Mouse (Mus musculus) heart, embryonic 15.5 days (tissue): ENCODE results near the gene Lrrn4. TPM values are rescaled to one million over a fixed set of nuclear protein-coding genes. Genes with fewer than 3 reads are reported as not detected.

Experiments
- ATAC-seq: fragments of 200-750 bp; cut with Nextera tagmentation; replicated peaks from 2 replicates; pipeline ENCODE4 v1.8.0; 2017; ENCODE audit warnings: low read depth, moderate TSS enrichment; ENCODE audit not compliant: insufficient number of reproducible peaks, insufficient read depth, low FRiP score
- H3K27ac ChIP-seq: fragments of 300-500 bp; sonication (generic); 2 replicates; pipeline ENCODE4 v1.5.1; 2015; ENCODE audit warnings: mild to moderate bottlenecking, inconsistent platforms
- H3K27me3 ChIP-seq: fragments of 300-500 bp; sonication (generic); 2 replicates; pipeline ENCODE4 v1.6.1; 2015; ENCODE audit warnings: inconsistent platforms
- H3K36me3 ChIP-seq: fragments of 300-500 bp; sonication (generic); 2 replicates; pipeline ENCODE4 v1.6.1; 2015; ENCODE audit warnings: mild to moderate bottlenecking, inconsistent platforms
- H3K4me1 ChIP-seq: fragments of 300-500 bp; sonication (generic); replicated peaks from 2 replicates; pipeline ENCODE4 v1.6.1; 2015; ENCODE audit warnings: inconsistent platforms
- H3K4me2 ChIP-seq: fragments of 300-500 bp; sonication (generic); 2 replicates; pipeline ENCODE4 v1.6.1; 2015; ENCODE audit warnings: inconsistent platforms, mild to moderate bottlenecking, moderate library complexity
- H3K4me3 ChIP-seq: fragments of 300-500 bp; sonication (generic); 2 replicates; pipeline ENCODE4 v1.5.1; 2015; ENCODE audit warnings: mild to moderate bottlenecking, inconsistent platforms
- H3K9ac ChIP-seq: fragments of 300-500 bp; sonication (generic); 2 replicates; pipeline ENCODE4 v1.6.1; 2015; ENCODE audit warnings: mild to moderate bottlenecking, inconsistent platforms
- H3K9me3 ChIP-seq: fragments of 300-500 bp; sonication (generic); replicated peaks from 2 replicates; pipeline ENCODE4 v1.6.1; 2016; ENCODE audit warnings: inconsistent platforms
- WGBS: fragments of 180-500 bp; shearing (Covaris S2); methylation state at CpG from one replicate; pipeline ENCODE4 v1.1.7; 2015; ENCODE audit warnings: mixed read lengths; 5-methylcytosine and 5-hydroxymethylcytosine counted together
- polyA plus RNA-seq: library from polyadenylated mRNA; unstranded; fragments of >200 nt; fragmentation: Nextera tagmentation; extraction: Ambion mirVana; gene quantifications from 2 replicates; pipeline ENCODE4 v1.2.1, GENCODE M21; 2015

Lrrn4 gene
- 11.7 and 15.9 TPM in 2 replicates for polyA plus RNA-seq

GRCm38 (mm10) chr2:132880844-132881645 lies at the start of gene Lrrn4:
Gene Lrrn4, minus strand, starts transcription at chr2:132880891.
- peak within 1 kb of the TSS; percentile 90 for H3K4me2 ChIP-seq
- peaks cover 54% of the 10 kb centered on the region for H3K27me3 ChIP-seq
- peak; percentile 8; the same call in 1 of the 2 replicates for ATAC-seq
- peaks cover 14% of the 10 kb centered on the region for H3K4me1 ChIP-seq
- H3K9ac ChIP-seq, result peak within 1 kb of the TSS; percentile 44
- H3K4me3 ChIP-seq, result peak within 1 kb of the TSS; percentile 54
- H3K36me3 ChIP-seq, result no peaks in the 10 kb centered on the region
- no peaks in the 10 kb centered on the region for H3K9me3 ChIP-seq
- WGBS, result 16% methylated on average over 12 of the region's 12 CpGs
- no peak within 1 kb of the TSS for H3K27ac ChIP-seq

- H3K36me3 ChIP-seq, result no peaks in the 10 kb centered on the region
- WGBS, result 78% methylated on average over 2 of the region's 2 CpGs
- H3K27ac ChIP-seq, result no peak overlapping the region
- no peaks in the 10 kb centered on the region for H3K4me1 ChIP-seq
- no peak overlapping the region for H3K4me2 ChIP-seq
- no peak for ATAC-seq
- no peak overlapping the region for H3K4me3 ChIP-seq
- H3K9me3 ChIP-seq, result no peaks in the 10 kb centered on the region
- no peaks in the 10 kb centered on the region for H3K27me3 ChIP-seq
- no peak overlapping the region for H3K9ac ChIP-seq
Measured at GRCm38 (mm10) chr2:132928999-132929398, 48.3 kb upstream of the Lrrn4 start.

- no peak overlapping the region for H3K4me3 ChIP-seq
- WGBS, result 39% methylated on average over 2 of the region's 2 CpGs
Measured at GRCm38 (mm10) chr2:132927871-132928270, 47.2 kb upstream of the Lrrn4 start.

DNA sequence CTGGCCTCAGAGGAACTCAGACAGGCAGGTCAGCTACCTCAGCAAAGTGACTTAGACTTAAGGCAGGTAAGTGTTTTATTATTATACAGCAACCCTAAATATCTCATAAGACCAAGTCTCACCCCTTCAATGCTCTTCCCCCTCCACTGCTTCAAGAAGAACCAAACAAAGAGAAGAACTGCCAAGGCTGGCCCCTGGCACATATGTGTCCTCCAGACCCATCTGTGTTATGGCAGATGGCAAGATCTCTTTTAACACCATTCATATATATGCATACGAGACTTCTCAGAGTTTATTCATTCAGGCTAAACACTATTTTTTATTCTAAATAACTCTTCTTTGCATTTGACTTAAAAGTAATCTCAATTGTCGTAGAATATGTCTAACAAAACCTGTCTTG lies 46.6 kb upstream of the Lrrn4 start:
- H3K4me3 ChIP-seq, result no peak overlapping the region
- no peaks in the 10 kb centered on the region for H3K4me1 ChIP-seq
- H3K36me3 ChIP-seq, result no peaks in the 10 kb centered on the region
- H3K9ac ChIP-seq, result no peak overlapping the region
- ATAC-seq, result no peak
- no peaks in the 10 kb centered on the region for H3K9me3 ChIP-seq
- no peak overlapping the region for H3K4me2 ChIP-seq
- WGBS, result 67% methylated on average over 2 of the region's 2 CpGs
- H3K27me3 ChIP-seq, result no peaks in the 10 kb centered on the region
- H3K27ac ChIP-seq, result no peak overlapping the region

More at GRCm38 (mm10) chr2:132927871-132928270, 47.2 kb upstream of the Lrrn4 start:
- H3K4me1 ChIP-seq, result no peaks in the 10 kb centered on the region
- H3K27me3 ChIP-seq, result no peaks in the 10 kb centered on the region
- H3K27ac ChIP-seq, result no peak overlapping the region
- H3K4me2 ChIP-seq, result no peak overlapping the region
- no peak for ATAC-seq
- no peak overlapping the region for H3K9ac ChIP-seq
- H3K36me3 ChIP-seq, result no peaks in the 10 kb centered on the region
- H3K9me3 ChIP-seq, result no peaks in the 10 kb centered on the region

DNA sequence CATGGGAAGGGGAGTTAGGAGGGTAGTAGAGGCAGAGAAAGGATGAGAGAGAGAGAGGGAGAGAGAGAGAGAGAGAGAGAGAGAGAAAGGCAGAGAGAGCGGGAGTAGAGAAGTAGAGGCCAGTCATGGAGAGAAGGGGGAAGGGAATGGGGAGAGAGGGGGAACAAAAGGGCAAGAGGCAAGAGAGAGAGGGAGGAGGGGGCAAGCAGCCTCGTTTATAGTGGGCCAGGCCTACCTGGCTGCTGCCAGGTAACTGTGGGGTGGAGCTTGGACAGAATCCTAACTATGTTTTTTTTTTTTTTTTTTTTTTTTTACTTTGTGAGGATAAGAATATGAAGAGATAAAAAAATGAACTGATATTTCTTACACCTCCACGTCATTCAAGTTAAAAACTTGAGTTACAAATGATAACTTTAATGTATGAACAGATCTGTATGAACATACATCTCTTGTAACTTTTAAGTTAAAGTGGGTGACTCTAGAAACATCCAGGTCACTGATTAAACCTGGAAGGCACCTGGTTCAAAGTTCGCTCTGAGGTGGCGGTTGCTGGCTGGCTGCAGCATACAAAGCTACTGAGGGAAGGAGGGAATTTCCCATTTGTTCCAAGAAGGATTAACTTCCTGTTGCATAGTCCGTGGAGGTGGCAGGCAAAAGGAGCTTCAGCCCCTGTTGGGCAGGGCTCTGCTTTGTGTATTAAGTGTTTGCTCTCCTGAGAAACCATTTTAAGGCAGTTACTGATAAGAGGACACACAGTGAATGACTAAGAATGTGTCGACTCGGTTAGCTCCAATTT lies 42.8 kb upstream of the Lrrn4 start:
- H3K36me3 ChIP-seq, result no peaks in the 10 kb centered on the region
- H3K4me1 ChIP-seq, result no peaks in the 10 kb centered on the region
- no peak overlapping the region for H3K27ac ChIP-seq
- no peak for ATAC-seq
- no peak overlapping the region for H3K4me3 ChIP-seq
- no peak overlapping the region for H3K4me2 ChIP-seq
- no peaks in the 10 kb centered on the region for H3K9me3 ChIP-seq
- H3K9ac ChIP-seq, result no peak overlapping the region
- WGBS, result 42% methylated on average over 8 of the region's 8 CpGs
- no peaks in the 10 kb centered on the region for H3K27me3 ChIP-seq

DNA sequence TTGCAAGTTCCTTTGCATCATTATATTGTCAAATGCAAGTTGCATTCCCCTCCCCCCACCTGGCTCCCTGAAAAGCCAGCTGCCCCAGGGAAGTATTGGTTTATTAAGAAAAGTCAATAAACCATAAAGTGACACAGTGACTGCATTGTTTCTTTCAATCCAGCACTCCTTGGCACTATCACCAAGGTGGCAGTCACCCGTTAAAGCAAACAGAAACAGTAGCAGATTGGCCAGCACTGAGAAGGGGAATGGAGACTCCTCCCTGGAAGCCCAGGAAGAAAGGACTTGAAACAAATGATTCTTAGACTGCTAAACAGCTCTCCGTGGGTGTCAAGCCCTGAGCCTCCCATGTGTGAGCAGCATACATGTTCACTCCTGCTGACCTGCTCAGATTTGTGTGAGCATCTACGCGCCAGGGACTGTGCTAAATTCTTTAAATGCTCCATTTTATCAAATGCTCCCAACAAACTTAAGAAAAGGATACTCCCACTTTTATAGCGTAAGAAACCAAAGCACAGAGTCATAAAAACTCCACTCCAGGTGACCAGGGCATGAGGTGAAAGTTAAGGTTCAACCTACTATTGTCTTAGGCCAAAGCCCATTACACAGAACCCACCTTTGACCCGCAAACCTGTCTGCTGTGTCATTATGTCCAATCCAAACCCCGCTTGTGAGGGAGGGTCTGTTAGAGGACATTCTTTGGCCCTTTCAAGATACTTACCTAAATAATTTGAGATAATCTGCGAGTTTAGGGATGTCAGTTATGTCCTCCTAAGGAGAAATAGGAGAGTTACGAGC lies 41.6 kb upstream of the Lrrn4 start:
- ATAC-seq, result no peak
- H3K36me3 ChIP-seq, result no peaks in the 10 kb centered on the region
- no peak overlapping the region for H3K9ac ChIP-seq
- no peak overlapping the region for H3K4me2 ChIP-seq
- H3K27ac ChIP-seq, result no peak overlapping the region
- WGBS, result 71% methylated on average over 9 of the region's 9 CpGs
- no peaks in the 10 kb centered on the region for H3K9me3 ChIP-seq
- H3K4me1 ChIP-seq, result no peaks in the 10 kb centered on the region
- no peak overlapping the region for H3K4me3 ChIP-seq
- H3K27me3 ChIP-seq, result no peaks in the 10 kb centered on the region

GRCm38 (mm10) chr2:132914785-132915184 lies 34.1 kb upstream of the Lrrn4 start:
- no peak for ATAC-seq
- WGBS, result 69% methylated on average over 1 of the region's 1 CpGs
- Histone ChIP-seq H3K4me2 (no peak overlapping the region), H3K9me3 (no peaks in the 10 kb centered on the region), H3K27me3 (no peaks in the 10 kb centered on the region), H3K36me3 (no peaks in the 10 kb centered on the region), H3K4me3 (no peak overlapping the region), H3K9ac (no peak overlapping the region), H3K27ac (no peak overlapping the region), H3K4me1 (no peaks in the 10 kb centered on the region)

DNA sequence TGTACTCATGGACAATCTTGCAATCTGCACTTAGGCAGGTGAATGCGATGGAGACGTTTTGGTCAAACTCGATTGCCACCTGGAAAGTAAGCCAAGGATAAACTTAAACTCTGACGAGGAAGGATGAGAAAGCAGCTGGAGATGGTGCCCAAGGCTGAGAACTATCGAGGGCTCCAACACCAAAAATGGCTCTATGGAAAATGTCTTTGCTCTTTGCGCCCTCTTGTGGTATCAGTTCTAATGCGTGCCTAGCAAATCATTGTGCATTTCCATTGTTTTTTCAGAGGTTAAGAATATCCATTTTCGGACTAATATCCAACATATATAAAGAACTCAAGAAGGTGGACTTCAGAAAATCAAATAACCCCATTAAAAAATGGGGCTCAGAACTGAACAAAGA lies 26.1 kb upstream of the Lrrn4 start:
- Histone ChIP-seq H3K9ac (no peak overlapping the region), H3K27me3 (no peaks in the 10 kb centered on the region), H3K36me3 (no peaks in the 10 kb centered on the region), H3K9me3 (no peaks in the 10 kb centered on the region), H3K4me3 (no peak overlapping the region), H3K27ac (no peak overlapping the region), H3K4me2 (no peak overlapping the region), H3K4me1 (no peaks in the 10 kb centered on the region)
- 24% methylated on average over 8 of the region's 8 CpGs for WGBS
- no peak for ATAC-seq

DNA sequence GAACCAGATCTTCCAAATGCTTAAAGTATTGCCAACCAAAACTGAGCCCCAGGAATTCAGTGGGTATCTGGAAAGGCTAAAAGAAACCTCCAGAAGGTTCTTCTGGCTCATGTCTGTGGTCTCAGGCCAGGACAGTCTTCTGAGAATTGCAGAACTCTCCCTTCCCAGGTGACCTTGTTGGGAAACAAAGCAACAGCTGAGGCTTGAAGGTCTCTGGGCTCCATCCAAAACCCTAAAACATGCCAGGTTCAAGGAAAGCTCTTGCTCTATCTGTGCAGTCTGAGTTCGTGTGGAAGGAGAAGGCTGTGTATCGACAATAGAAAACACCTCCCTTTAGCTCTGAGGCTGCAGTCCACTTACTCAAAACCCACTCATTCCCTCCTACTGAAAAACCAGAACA lies 24.3 kb upstream of the Lrrn4 start:
- Histone ChIP-seq H3K36me3 (no peaks in the 10 kb centered on the region), H3K4me3 (no peak overlapping the region), H3K4me1 (no peaks in the 10 kb centered on the region), H3K27ac (no peak overlapping the region), H3K4me2 (no peak overlapping the region), H3K27me3 (no peaks in the 10 kb centered on the region), H3K9me3 (no peaks in the 10 kb centered on the region), H3K9ac (no peak overlapping the region)
- no peak for ATAC-seq
- 52% methylated on average over 2 of the region's 2 CpGs for WGBS

- no peaks in the 10 kb centered on the region for H3K9me3 ChIP-seq
- H3K4me1 ChIP-seq, result no peaks in the 10 kb centered on the region
- ATAC-seq, result no peak
- H3K4me3 ChIP-seq, result no peak overlapping the region
- no peak overlapping the region for H3K9ac ChIP-seq
- no peak overlapping the region for H3K4me2 ChIP-seq
- H3K27ac ChIP-seq, result no peak overlapping the region
- no peaks in the 10 kb centered on the region for H3K27me3 ChIP-seq
- H3K36me3 ChIP-seq, result no peaks in the 10 kb centered on the region
- WGBS, result 34% methylated on average over 3 of the region's 3 CpGs
Measured at GRCm38 (mm10) chr2:132903498-132903897, 22.8 kb upstream of the Lrrn4 start.

GRCm38 (mm10) chr2:132902056-132902455 lies 21.4 kb upstream of the Lrrn4 start:
- ATAC-seq, result no peak
- no peaks in the 10 kb centered on the region for H3K9me3 ChIP-seq
- H3K9ac ChIP-seq, result no peak overlapping the region
- H3K4me2 ChIP-seq, result no peak overlapping the region
- H3K4me1 ChIP-seq, result no peaks in the 10 kb centered on the region
- H3K27ac ChIP-seq, result no peak overlapping the region
- no peaks in the 10 kb centered on the region for H3K27me3 ChIP-seq
- no peaks in the 10 kb centered on the region for H3K36me3 ChIP-seq
- no peak overlapping the region for H3K4me3 ChIP-seq
- 61% methylated on average over 4 of the region's 4 CpGs for WGBS
